Mouse (Mus musculus): ENCODE data around the gene Ghdc. TPM values are rescaled to one million over a fixed set of nuclear protein-coding genes. Genes with fewer than 3 reads are reported as not detected.

Gene Ghdc
- total and polyA plus RNA-seq, 3 experiments = 5.7 to 9.2 TPM; not detected in 1

- TF ChIP-seq JUND (IDR thresholded peaks at IDR 0.05; ENCODE audit: low read depth, low read length) (peak; percentile 88; the same call in 1 of the 2 replicates), ZKSCAN1 (IDR thresholded peaks at IDR 0.05; ENCODE audit: low read depth, low read length) (no peak), MYB (IDR thresholded peaks at IDR 0.05; ENCODE audit: low read depth, low read length) (peak; percentile 33; the same call in 1 of the 2 replicates), CHD1 (IDR thresholded peaks at IDR 0.05; ENCODE audit: low read depth, low read length) (peak; percentile 73; the same call in 1 of the 2 replicates)
Observed at GRCm38 (mm10) chr11:100735954-100736745, 34.6 kb downstream of the Ghdc start (continued).

- Histone ChIP-seq H3K9me3 (replicated peaks; ENCODE audit: insufficient read depth, low read length) (no peaks in the 10 kb centered on the region), H3K36me3 (ENCODE audit: control insufficient read depth in 1 of 2, insufficient read depth in 2 of 2, low read length in 2 of 2) (peaks cover 7 to 46% of the 10 kb centered on the region in 2 experiments), H3K4me3 (ENCODE audit: control insufficient read depth in 1 of 2, insufficient read depth in 1 of 2, low read depth in 2 of 2, low read length in 2 of 2) (peak overlapping the region; percentile 67 to 77), H3K79me2 (ENCODE audit: control insufficient read depth, insufficient read depth, low read length, poor library complexity) (peaks cover 73% of the 10 kb centered on the region), H3K4me1 (ENCODE audit: control insufficient read depth in 1 of 2, insufficient read depth in 2 of 2, low read length in 2 of 2) (peaks cover 2 to 33% of the 10 kb centered on the region in 2 experiments), H3K27ac (ENCODE audit: control insufficient read depth, low read depth, low read length) (peak overlapping the region; percentile 85), H3K9ac (ENCODE audit: control insufficient read depth, low read depth, low read length, poor library complexity, severe bottlenecking) (peak overlapping the region; percentile 83), H3K27me3 (ENCODE audit: control insufficient read depth in 1 of 2, insufficient read depth in 2 of 2, low read length in 2 of 2) (no peaks in the 10 kb centered on the region)
- TF ChIP-seq SMC3 (IDR thresholded peaks at IDR 0.05; ENCODE audit: low read depth, low read length) (no peak), USF2 (IDR thresholded peaks at IDR 0.05; ENCODE audit: borderline replicate concordance in 1 of 2, insufficient read depth in 1 of 2, low read depth in 1 of 2, low read length in 2 of 2) (no peak), KAT2A (conservative IDR thresholded peaks at IDR 0.05; ENCODE audit: low read depth, low read length) (no peak), RAD21 (IDR thresholded peaks at IDR 0.05; ENCODE audit: low read depth, low read length) (no peak), MEF2A (IDR thresholded peaks at IDR 0.05; ENCODE audit: extremely low read depth, insufficient replicate concordance, low read depth, low read length, poor library complexity, severe bottlenecking) (no peak), MXI1 (IDR thresholded peaks at IDR 0.05; ENCODE audit: low read depth, low read length) (peak; percentile 26; the same call in 1 of the 2 replicates), ETS1 (IDR thresholded peaks at IDR 0.05; ENCODE audit: low read depth, low read length) (peak; percentile 58; the same call in 1 of the 2 replicates), RCOR1 (IDR thresholded peaks at IDR 0.05; ENCODE audit: low read depth, low read length) (no peak), TCF12 (IDR thresholded peaks at IDR 0.05; ENCODE audit: low read depth, low read length) (no peak), BHLHE40 (IDR thresholded peaks at IDR 0.05; ENCODE audit: borderline replicate concordance, low read depth, low read length) (no peak), TAL1 (IDR thresholded peaks at IDR 0.05; ENCODE audit: low read length) (no peak), GABPA (IDR thresholded peaks at IDR 0.05; ENCODE audit: low read depth, low read length) (no peak), MYB (IDR thresholded peaks at IDR 0.05; ENCODE audit: low read depth, low read length) (no peak), MYC (IDR thresholded peaks at IDR 0.05; ENCODE audit: low read depth, low read length) (no peak), GATA1 (IDR thresholded peaks at IDR 0.05; ENCODE audit: low read depth, low read length) (no peak), POLR2A (IDR thresholded peaks at IDR 0.05; ENCODE audit: control insufficient read depth in 1 of 2, insufficient read depth in 1 of 2, low read depth in 1 of 2, low read length in 2 of 2, poor library complexity in 1 of 2) (no peak), ZNF384 (IDR thresholded peaks at IDR 0.05; ENCODE audit: low read depth, low read length) (no peak)
- DNase-seq (ENCODE audit: low read depth, low spot score) = peak; percentile 27
Observed at GRCm38 (mm10) chr11:100735134-100735865, 35.5 kb downstream of the Ghdc start.

All from MEL (cell line).